Mouse (Mus musculus) lung, postnatal 36 days (tissue): ENCODE measurements at regions not wholly inside any gene's neighbourhood (a gene's known extent, or its start where the extent isn't known, plus 50 kb on each side); places are given as distances from the start of the nearest gene placed in this dataset.

Experiments used
- DNase-seq: peaks from one replicate; pipeline ENCODE4 v3.0.0; 2022; ENCODE audit warnings: mixed read lengths

GRCm38 (mm10) chrX:165076291-165076690 lies 71.7 kb upstream of the Gm17604 start:
- DNase-seq, result peak; percentile 61
